Mouse (Mus musculus): ENCODE measurements around the gene Acot8. TPM values are rescaled to one million over a fixed set of nuclear protein-coding genes. Genes with fewer than 3 reads are reported as not detected.

Acot8 gene
- polyA plus RNA-seq (2015; fragmentation: Nextera tagmentation; extraction: Ambion mirVana): 16.3 and 19.3 TPM in 2 replicates

GRCm38 (mm10) chr2:164804533-164805331 is at the start of gene Acot8, which contains the start of gene Zswim3:
Gene Acot8, minus strand, starts transcription at chr2:164804882.
Gene Zswim3, plus strand, starts transcription at chr2:164805098.
- H3K9me3 ChIP-seq (ENCODE audit: control insufficient read depth, low read length): no peaks in the 10 kb centered on the region
- H3K36me3 ChIP-seq (ENCODE audit: control insufficient read depth, insufficient read depth): no peaks in the 10 kb centered on the region
- H3K9ac ChIP-seq (replicated peaks; ENCODE audit: low read depth, low read length): peak within 1 kb of the TSS; percentile 80
- peak; percentile 98 for ATAC-seq
- 0% methylated on average over 47 of the region's 47 CpGs for WGBS
- H3K27me3 ChIP-seq (replicated peaks; ENCODE audit: control insufficient read depth, insufficient read depth, low read length): no peaks in the 10 kb centered on the region
- peak within 1 kb of the TSS; percentile 78 for H3K4me2 ChIP-seq (ENCODE audit: low read length)
- peak within 1 kb of the TSS; percentile 75 for H3K4me3 ChIP-seq (replicated peaks; ENCODE audit: low read length)
- H3K27ac ChIP-seq (ENCODE audit: low read length): peak within 1 kb of the TSS; percentile 83
- H3K4me1 ChIP-seq (replicated peaks; ENCODE audit: control insufficient read depth, insufficient read depth, low read length): peaks cover 32% of the 10 kb centered on the region

- H3K36me3 ChIP-seq (ENCODE audit: control insufficient read depth, insufficient read depth): no peaks in the 10 kb centered on the region
- no peaks in the 10 kb centered on the region for H3K4me1 ChIP-seq (replicated peaks; ENCODE audit: control insufficient read depth, insufficient read depth, low read length)
- H3K9me3 ChIP-seq (ENCODE audit: control insufficient read depth, low read length): no peaks in the 10 kb centered on the region
- H3K4me2 ChIP-seq (ENCODE audit: low read length): no peak overlapping the region
- no peak overlapping the region for H3K27ac ChIP-seq (ENCODE audit: low read length)
- ATAC-seq: no peak
- H3K27me3 ChIP-seq (replicated peaks; ENCODE audit: control insufficient read depth, insufficient read depth, low read length): peaks cover 6% of the 10 kb centered on the region; the same call in 1 of the 2 replicates
- WGBS: 89% methylated on average over 8 of the region's 8 CpGs
- no peak overlapping the region for H3K4me3 ChIP-seq (replicated peaks; ENCODE audit: low read length)
- no peak overlapping the region for H3K9ac ChIP-seq (replicated peaks; ENCODE audit: low read depth, low read length)
Measured at GRCm38 (mm10) chr2:164850061-164850460, 45.4 kb upstream of the Acot8 start.

- Histone ChIP-seq H3K9ac (replicated peaks; ENCODE audit: low read depth, low read length) (no peak overlapping the region), H3K27me3 (replicated peaks; ENCODE audit: control insufficient read depth, insufficient read depth, low read length) (no peaks in the 10 kb centered on the region)
- no peak for ATAC-seq
Measured at GRCm38 (mm10) chr2:164845782-164846181, 41.1 kb upstream of the Acot8 start.

GRCm38 (mm10) chr2:164835164-164835563 is 30.5 kb upstream of the Acot8 start:
- no peak overlapping the region for H3K4me3 ChIP-seq (replicated peaks; ENCODE audit: low read length)
- no peak overlapping the region for H3K4me2 ChIP-seq (ENCODE audit: low read length)
- H3K27me3 ChIP-seq (replicated peaks; ENCODE audit: control insufficient read depth, insufficient read depth, low read length): no peaks in the 10 kb centered on the region
- ATAC-seq: no peak
- H3K27ac ChIP-seq (ENCODE audit: low read length): no peak overlapping the region
- H3K9ac ChIP-seq (replicated peaks; ENCODE audit: low read depth, low read length): no peak overlapping the region
- H3K36me3 ChIP-seq (ENCODE audit: control insufficient read depth, insufficient read depth): peaks cover 2% of the 10 kb centered on the region; the same call in 1 of the 2 replicates
- peaks cover 20% of the 10 kb centered on the region for H3K4me1 ChIP-seq (replicated peaks; ENCODE audit: control insufficient read depth, insufficient read depth, low read length)
- no peaks in the 10 kb centered on the region for H3K9me3 ChIP-seq (ENCODE audit: control insufficient read depth, low read length)
- 95% methylated on average over 4 of the region's 4 CpGs for WGBS

More at GRCm38 (mm10) chr2:164845782-164846181, 41.1 kb upstream of the Acot8 start:
- H3K27ac ChIP-seq (ENCODE audit: low read length): no peak overlapping the region
- no peak overlapping the region for H3K4me2 ChIP-seq (ENCODE audit: low read length)
- WGBS: 52% methylated on average over 3 of the region's 3 CpGs
- no peaks in the 10 kb centered on the region for H3K4me1 ChIP-seq (replicated peaks; ENCODE audit: control insufficient read depth, insufficient read depth, low read length)
- H3K4me3 ChIP-seq (replicated peaks; ENCODE audit: low read length): no peak overlapping the region
- no peaks in the 10 kb centered on the region for H3K36me3 ChIP-seq (ENCODE audit: control insufficient read depth, insufficient read depth)
- no peaks in the 10 kb centered on the region for H3K9me3 ChIP-seq (ENCODE audit: control insufficient read depth, low read length)

- ATAC-seq: no peak
- Histone ChIP-seq H3K36me3 (ENCODE audit: control insufficient read depth, insufficient read depth) (peaks cover 1% of the 10 kb centered on the region; the same call in 1 of the 2 replicates), H3K4me2 (ENCODE audit: low read length) (peak overlapping the region; percentile 98), H3K27ac (ENCODE audit: low read length) (no peak overlapping the region), H3K4me3 (replicated peaks; ENCODE audit: low read length) (peak overlapping the region; percentile 82), H3K4me1 (replicated peaks; ENCODE audit: control insufficient read depth, insufficient read depth, low read length) (peaks cover 20% of the 10 kb centered on the region), H3K27me3 (replicated peaks; ENCODE audit: control insufficient read depth, insufficient read depth, low read length) (no peaks in the 10 kb centered on the region), H3K9ac (replicated peaks; ENCODE audit: low read depth, low read length) (peak overlapping the region; percentile 86; the same call in 1 of the 2 replicates), H3K9me3 (ENCODE audit: control insufficient read depth, low read length) (no peaks in the 10 kb centered on the region)
- 48% methylated on average over 8 of the region's 8 CpGs for WGBS
Measured at GRCm38 (mm10) chr2:164834531-164834930, 29.8 kb upstream of the Acot8 start.

- peak within 1 kb of the TSS; percentile 82 for H3K4me3 ChIP-seq (replicated peaks; ENCODE audit: low read length)
- peak within 1 kb of the TSS; percentile 98 for H3K4me2 ChIP-seq (ENCODE audit: low read length)
- H3K9me3 ChIP-seq (ENCODE audit: control insufficient read depth, low read length): no peaks in the 10 kb centered on the region
- H3K27ac ChIP-seq (ENCODE audit: low read length): peak within 1 kb of the TSS; percentile 82
- peaks cover 20% of the 10 kb centered on the region for H3K4me1 ChIP-seq (replicated peaks; ENCODE audit: control insufficient read depth, insufficient read depth, low read length)
- no peaks in the 10 kb centered on the region for H3K27me3 ChIP-seq (replicated peaks; ENCODE audit: control insufficient read depth, insufficient read depth, low read length)
- peak; percentile 71 for ATAC-seq
- H3K36me3 ChIP-seq (ENCODE audit: control insufficient read depth, insufficient read depth): no peaks in the 10 kb centered on the region; the same call in 1 of the 2 replicates
- under 1% methylated on average over 29 of the region's 31 CpGs for WGBS
- H3K9ac ChIP-seq (replicated peaks; ENCODE audit: low read depth, low read length): peak within 1 kb of the TSS; percentile 86
Measured at GRCm38 (mm10) chr2:164833314-164833959, 28.8 kb upstream of the Acot8 start, which contains the start of gene Neurl2. Gene Neurl2, minus strand, starts transcription at chr2:164833456.

GRCm38 (mm10) chr2:164832748-164833301 is 28.1 kb upstream of the Acot8 start, which contains the start of gene Ctsa:
Gene Ctsa, plus strand, starts transcription at chr2:164832873.
- Histone ChIP-seq H3K36me3 (ENCODE audit: control insufficient read depth, insufficient read depth) (peaks cover 4% of the 10 kb centered on the region; the same call in 1 of the 2 replicates), H3K4me1 (replicated peaks; ENCODE audit: control insufficient read depth, insufficient read depth, low read length) (peaks cover 20% of the 10 kb centered on the region), H3K27ac (ENCODE audit: low read length) (peak within 1 kb of the TSS; percentile 82), H3K4me2 (ENCODE audit: low read length) (peak within 1 kb of the TSS; percentile 98), H3K4me3 (replicated peaks; ENCODE audit: low read length) (peak within 1 kb of the TSS; percentile 82), H3K27me3 (replicated peaks; ENCODE audit: control insufficient read depth, insufficient read depth, low read length) (no peaks in the 10 kb centered on the region), H3K9ac (replicated peaks; ENCODE audit: low read depth, low read length) (peak within 1 kb of the TSS; percentile 86), H3K9me3 (ENCODE audit: control insufficient read depth, low read length) (no peaks in the 10 kb centered on the region)
- under 1% methylated on average over 35 of the region's 35 CpGs for WGBS
- peak; percentile 79 for ATAC-seq

- Histone ChIP-seq H3K4me3 (replicated peaks; ENCODE audit: low read length) (peak overlapping the region; percentile 82), H3K4me1 (replicated peaks; ENCODE audit: control insufficient read depth, insufficient read depth, low read length) (peaks cover 20% of the 10 kb centered on the region), H3K4me2 (ENCODE audit: low read length) (peak overlapping the region; percentile 98), H3K27ac (ENCODE audit: low read length) (peak overlapping the region; percentile 82), H3K9me3 (ENCODE audit: control insufficient read depth, low read length) (no peaks in the 10 kb centered on the region), H3K9ac (replicated peaks; ENCODE audit: low read depth, low read length) (peak overlapping the region; percentile 86), H3K36me3 (ENCODE audit: control insufficient read depth, insufficient read depth) (peaks cover 8% of the 10 kb centered on the region; the same call in 1 of the 2 replicates), H3K27me3 (replicated peaks; ENCODE audit: control insufficient read depth, insufficient read depth, low read length) (no peaks in the 10 kb centered on the region)
- 61% methylated on average over 16 of the region's 16 CpGs for WGBS
- no peak for ATAC-seq
Measured at GRCm38 (mm10) chr2:164832032-164832747, 27.5 kb upstream of the Acot8 start.

Measured in forebrain, embryonic 16.5 days (tissue).